Mouse (Mus musculus) testis, adult 2 months (tissue): Measurements from ENCODE around the gene Gabrg3.

Source experiments
- CTCF ChIP-seq: fragments of 200-500 bp; IDR thresholded peaks from 2 replicates; pipeline ENCODE4 v1.5.1; 2012; ENCODE audit warnings: low read depth, mild to moderate bottlenecking, inconsistent platforms, low read length, moderate library complexity; ENCODE audit not compliant: control insufficient read depth, insufficient read depth, insufficient replicate concordance
- POLR2A ChIP-seq: fragments of 200-500 bp; IDR thresholded peaks from 2 replicates; pipeline ENCODE4 v1.6.1; 2012; ENCODE audit warnings: low read depth, mild to moderate bottlenecking, inconsistent platforms, low read length, moderate library complexity; ENCODE audit not compliant: control insufficient read depth

- TF ChIP-seq CTCF = no peak
- no peak for TF ChIP-seq POLR2A
Measured at GRCm38 (mm10) chr7:56899762-56900161, 487.2 kb downstream of the Gabrg3 start.
